In genomic region chr13:43530129-43530831, GRCm38 (mm10) we compare ENCODE assay signal across 8 mouse cellular contexts. TPM values are rescaled to one million over a fixed set of nuclear protein-coding genes. Genes with fewer than 3 reads are reported as not detected.
DNase-seq lines count a peak whose midpoint lies in the region; ATAC-seq and TF ChIP-seq lines count a peak whose summit lies in the region.
"Had no signal": no experiment of that assay in that cellular context is flagged by ENCODE, and none has a peak within 500 bp of the region (broad histone marks: within the 10 kb centered on the region; RNA-seq: fewer than 3 reads in every experiment).

No protein-coding gene starts in this region.

- no peaks in the 10 kb centered on the region for H3K36me3 ChIP-seq in heart, postnatal 0 days (replicated peaks; ENCODE audit: control insufficient read depth, insufficient read depth, low read length)

- H3K9me3 ChIP-seq in heart, postnatal 0 days (replicated peaks; ENCODE audit: control insufficient read depth, low read length), result no peaks in the 10 kb centered on the region

- H3K4me2 ChIP-seq in heart, postnatal 0 days (ENCODE audit: low read depth, low read length), result peak overlapping the region; percentile 47

- 28% methylated on average over 14 of the region's 14 CpGs for WGBS in heart, postnatal 0 days

- ATAC-seq in heart, postnatal 0 days (ENCODE audit: insufficient read depth, low read depth), result 0 out of 2 replicates have a peak, but pooled peaks have one; percentile 12
- ATAC-seq in megakaryocyte-erythroid progenitor cell, adult 5-6 weeks (replicated peaks; ENCODE audit: low FRiP score, low TSS enrichment, poor library complexity, severe bottlenecking), result peak; percentile 43

- no peak overlapping the region for H3K9ac ChIP-seq in heart, postnatal 0 days (replicated peaks; ENCODE audit: low read depth, low read length)

- TF ChIP-seq CTCF in cortical plate, adult 2 months (IDR thresholded peaks at IDR 0.05; ENCODE audit: extremely low read depth, insufficient read depth, low read length), result no peak
- no peak for TF ChIP-seq CTCF in heart, postnatal 0 days (IDR thresholded peaks at IDR 0.05; ENCODE audit: low read depth)

- peaks cover 8% of the 10 kb centered on the region for H3K4me1 ChIP-seq in cortical plate, adult 2 months (ENCODE audit: control insufficient read depth, insufficient read depth, low read length)
- peaks cover 30% of the 10 kb centered on the region for H3K4me1 ChIP-seq in heart, postnatal 0 days (ENCODE audit: control insufficient read depth, insufficient read depth)

- no peak overlapping the region for H3K4me3 ChIP-seq in cortical plate, adult 2 months (ENCODE audit: insufficient read depth, low read length)
- no peak overlapping the region for H3K4me3 ChIP-seq in heart, postnatal 0 days (ENCODE audit: low read depth, low read length)

- no peaks in the 10 kb centered on the region for H3K27me3 ChIP-seq in heart, postnatal 0 days (ENCODE audit: control insufficient read depth, insufficient read depth, low read length)

- DNase-seq in MEL-GATA-1-ER (ENCODE audit: extremely low read depth, low read depth), result peak; percentile 85
- DNase-seq in heart, postnatal 0 days (ENCODE audit: low spot score), result peak; percentile 57
- no peak for DNase-seq in kidney, postnatal 36 days
- DNase-seq in adipocyte (ENCODE audit: low spot score), result no peak
- no peak for DNase-seq in gastrocnemius, postnatal 14 days

- no peak; the same call in 1 of the 2 replicates for TF ChIP-seq EP300 in heart, postnatal 0 days (IDR thresholded peaks at IDR 0.05; ENCODE audit: low read depth)

- peak overlapping the region; percentile 47 for H3K27ac ChIP-seq in cortical plate, adult 2 months (ENCODE audit: insufficient read depth, low read length)
- H3K27ac ChIP-seq in heart, postnatal 0 days (ENCODE audit: low read depth), result peak overlapping the region; percentile 79
- H3K27ac ChIP-seq: macrophage had no signal

- intact Hi-C loops in gastrocnemius, postnatal 14 days (cut with DNase I; ENCODE audit: low total_unique reads), result loop anchor here (10.0 kb wide), 1 partner anchor 45 kb away; the partner anchor contains the start of gene Ranbp9

- no peak for TF ChIP-seq POLR2A in cortical plate, adult 2 months (IDR thresholded peaks at IDR 0.05; ENCODE audit: extremely low read depth, insufficient read depth, low read length)

RNA-seq across cellular contexts. Expression of gene Mcur1, which starts 29.7 kb away (rescaled TPM):
- 24.5 and 26.1 TPM in 2 replicates for polyA plus RNA-seq in cortical plate, adult 2 months (2012; rRNA removed)
- total RNA-seq in heart, postnatal 0 days (2014; rRNA removed; ENCODE audit: low replicate concordance), result 37.7 and 40.1 TPM in 2 replicates
- polyA plus RNA-seq in heart, postnatal 0 days (2015; fragmentation: Nextera tagmentation; extraction: Ambion mirVana), result 22.0 and 24.9 TPM in 2 replicates
- 17.0 and 21.1 TPM in 2 replicates for total RNA-seq in megakaryocyte-erythroid progenitor cell, adult 5-6 weeks (2014; fragmentation: Nextera tagmentation)
- 10.9 and 14.2 TPM in 2 replicates for total RNA-seq in megakaryocyte-erythroid progenitor cell, adult 5-6 weeks (2017)
- total RNA-seq in gastrocnemius, postnatal 14 days (2021), result 10 to 100 TPM; 21.1 to 21.8 TPM

RNA-seq across cellular contexts. Expression of gene Ranbp9, which starts 49.2 kb away (rescaled TPM):
- 70.7 and 71.9 TPM in 2 replicates for polyA plus RNA-seq in cortical plate, adult 2 months (2012; rRNA removed)
- 42.5 and 54.6 TPM in 2 replicates for total RNA-seq in heart, postnatal 0 days (2014; rRNA removed; ENCODE audit: low replicate concordance)
- polyA plus RNA-seq in heart, postnatal 0 days (2015; fragmentation: Nextera tagmentation; extraction: Ambion mirVana), result 6.7 and 6.9 TPM in 2 replicates
- total RNA-seq in megakaryocyte-erythroid progenitor cell, adult 5-6 weeks (2014; fragmentation: Nextera tagmentation), result 36.8 and 36.9 TPM in 2 replicates
- total RNA-seq in megakaryocyte-erythroid progenitor cell, adult 5-6 weeks (2017), result 54.2 and 60.4 TPM in 2 replicates
- total RNA-seq in gastrocnemius, postnatal 14 days (2021), result 10 to 100 TPM; 33.5 to 36.1 TPM

Comparison
In these comparisons a context has a peak if more than half of its experiments do, and no peak if none do; other contexts are left out.
1. DNase-seq: peak in MEL-GATA-1-ER (single experiment) and heart, postnatal 0 days (single experiment); none in kidney, postnatal 36 days (0 of 2), adipocyte (single experiment) and gastrocnemius, postnatal 14 days (single experiment).